Mouse (Mus musculus) forebrain, postnatal 0 days (tissue): ENCODE results near the gene Srsf6. TPM values are rescaled to one million over a fixed set of nuclear protein-coding genes. Genes with fewer than 3 reads are reported as not detected.

Experiments
- ATAC-seq: fragments of 200-750 bp; cut with Nextera tagmentation; 2 replicates; pipeline ENCODE4 v1.8.0; 2017; ENCODE audit warnings: mild to moderate bottlenecking, moderate library complexity
- DNase-seq: peaks from one replicate; pipeline ENCODE4 v3.0.0-alpha.2; 2015
- H3K27ac ChIP-seq: fragments of 300-500 bp; sonication (generic); 2 replicates; pipeline ENCODE4 v1.5.1; 2014; ENCODE audit warnings: low read depth, mild to moderate bottlenecking, antibody characterized with exemption, low read length, moderate library complexity, mixed read lengths
- H3K27me3 ChIP-seq: fragments of 300-500 bp; sonication (generic); 2 replicates; pipeline ENCODE4 v1.6.1; 2014; ENCODE audit warnings: mild to moderate bottlenecking, low read length, mixed read lengths; ENCODE audit not compliant: insufficient read depth
- H3K36me3 ChIP-seq: fragments of 300-500 bp; sonication (generic); 2 replicates; pipeline ENCODE4 v1.6.1; 2014; ENCODE audit warnings: mild to moderate bottlenecking, moderate library complexity; ENCODE audit not compliant: insufficient read depth
- H3K4me1 ChIP-seq: fragments of 300-500 bp; sonication (generic); 2 replicates; pipeline ENCODE4 v1.6.1; 2014; ENCODE audit warnings: antibody characterized with exemption; ENCODE audit not compliant: insufficient read depth
- H3K4me2 ChIP-seq: fragments of 300-500 bp; sonication (generic); 2 replicates; pipeline ENCODE4 v1.6.1; 2014; ENCODE audit warnings: low read depth, mild to moderate bottlenecking, moderate library complexity
- H3K4me3 ChIP-seq: fragments of 300-500 bp; sonication (generic); 2 replicates; pipeline ENCODE4 v1.5.1; 2014; ENCODE audit warnings: low read depth, low read length, mixed read lengths
- H3K9ac ChIP-seq: fragments of 300-500 bp; sonication (generic); 2 replicates; pipeline ENCODE4 v1.6.1; 2014; ENCODE audit warnings: mild to moderate bottlenecking
- H3K9me3 ChIP-seq: fragments of 300-500 bp; sonication (generic); 2 replicates; pipeline ENCODE4 v1.6.1; 2016; ENCODE audit warnings: low read length
- CTCF ChIP-seq: sonication (generic); IDR thresholded peaks from 2 replicates; pipeline ENCODE4 v1.5.1; 2016; ENCODE audit warnings: antibody characterized with exemption, control low read depth, low read depth
- WGBS: fragments of 180-500 bp; shearing (Covaris S2); extraction: QIAGEN DNeasy Blood & Tissue Kit; methylation state at CpG from one replicate; pipeline ENCODE4 v1.1.7; 2014; 5-methylcytosine and 5-hydroxymethylcytosine counted together
- polyA plus RNA-seq: library from polyadenylated mRNA; unstranded; fragments of >200 nt; fragmentation: Nextera tagmentation; extraction: Ambion mirVana; gene quantifications from 2 replicates; pipeline ENCODE4 v1.2.1, GENCODE M21; 2015
- total RNA-seq: library from RNA; depleted of rRNA; stranded (reverse); fragments of >200 nt; gene quantifications from 2 replicates; pipeline ENCODE4 v1.2.3, GENCODE M21; 2014

Gene Srsf6
- total and polyA plus RNA-seq, 2 experiments from 2014 or later, result 133 to 146 TPM

DNA sequence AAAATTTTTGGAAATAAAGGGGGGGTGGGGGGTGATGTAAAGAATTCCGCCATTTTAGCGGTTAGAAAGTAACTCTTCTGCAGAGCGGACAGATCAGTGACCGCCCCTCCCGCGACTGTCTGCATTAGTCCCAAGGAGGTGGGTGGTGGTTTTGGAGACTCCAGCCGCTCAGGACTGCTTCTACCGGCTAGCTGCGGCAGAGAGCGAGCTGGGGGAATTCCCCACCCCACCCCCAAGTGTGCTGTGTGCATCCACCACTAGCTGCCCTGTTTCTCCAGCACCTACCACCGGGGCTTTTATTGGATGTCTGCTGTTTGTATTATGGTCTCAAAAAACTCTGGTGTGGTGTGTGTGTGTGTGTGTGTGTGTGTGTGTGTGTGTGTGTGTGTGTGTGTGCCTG is 12.6 kb downstream of the Srsf6 start:
- H3K27ac ChIP-seq, result no peak overlapping the region
- peak overlapping the region; percentile 31; the same call in 1 of the 2 replicates for H3K9ac ChIP-seq
- DNase-seq (no peak), ATAC-seq (0 out of 2 replicates have a peak, but pooled peaks have one; percentile 33)
- H3K27me3 ChIP-seq, result no peaks in the 10 kb centered on the region
- no peak for TF ChIP-seq CTCF
- WGBS, result 7% methylated on average over 11 of the region's 11 CpGs
- H3K4me1 ChIP-seq, result 0 out of 2 replicates have a peak, but pooled peaks cover 4% of the 10 kb centered on the region
- peak overlapping the region; percentile 87 for H3K4me2 ChIP-seq
- peak overlapping the region; percentile 55 for H3K4me3 ChIP-seq
- H3K9me3 ChIP-seq, result no peaks in the 10 kb centered on the region
- H3K36me3 ChIP-seq, result peaks cover 22% of the 10 kb centered on the region

DNA sequence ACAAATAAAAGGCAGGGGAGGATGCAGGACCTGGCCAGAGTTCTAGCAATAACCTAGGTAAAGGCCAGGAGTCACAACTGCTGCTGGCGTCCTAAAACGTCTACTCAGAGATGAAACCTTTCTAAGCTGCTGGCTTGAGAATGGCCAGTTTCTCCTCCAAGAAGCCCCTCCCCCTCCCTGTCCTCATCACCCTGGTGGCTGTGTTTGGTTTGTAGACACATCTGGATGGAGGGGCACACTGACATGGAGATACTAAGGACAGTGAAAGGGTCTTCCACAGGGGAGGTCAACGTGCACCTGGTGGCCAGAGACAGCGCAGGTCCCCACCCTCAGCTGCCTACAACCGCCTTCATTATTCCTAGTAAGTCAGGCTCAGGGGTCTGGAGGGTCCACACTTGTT is 15.6 kb downstream of the Srsf6 start:
- Histone ChIP-seq H3K36me3 (no peaks in the 10 kb centered on the region), H3K27ac (no peak overlapping the region), H3K4me2 (no peak overlapping the region), H3K9me3 (no peaks in the 10 kb centered on the region), H3K4me1 (0 out of 2 replicates have a peak, but pooled peaks cover 4% of the 10 kb centered on the region), H3K9ac (no peak overlapping the region), H3K4me3 (no peak overlapping the region), H3K27me3 (no peaks in the 10 kb centered on the region)
- DNase-seq, result no peak
- WGBS, result 87% methylated on average over 5 of the region's 5 CpGs
- no peak for ATAC-seq
- no peak for TF ChIP-seq CTCF

DNA sequence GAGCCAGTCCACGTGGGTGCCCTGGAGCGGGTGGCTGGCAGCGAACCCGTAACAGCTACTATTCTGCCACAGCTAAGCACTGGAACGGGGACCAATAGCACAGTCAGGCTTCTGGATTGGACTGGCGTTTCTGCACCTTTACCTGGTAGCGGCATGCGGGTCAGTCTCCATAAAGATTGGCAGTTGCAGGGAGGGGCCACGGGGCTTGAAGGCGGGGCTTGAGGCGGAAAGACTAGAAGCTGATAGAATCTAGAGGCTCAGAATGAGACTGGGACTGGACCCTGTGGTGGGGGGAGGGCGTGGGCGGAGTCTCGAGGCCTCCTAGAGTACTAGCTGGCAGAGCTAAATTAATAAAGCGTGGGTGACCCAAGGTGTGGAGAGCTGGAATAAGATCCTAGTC is 16.4 kb downstream of the Srsf6 start:
- no peaks in the 10 kb centered on the region for H3K36me3 ChIP-seq
- H3K9ac ChIP-seq, result no peak overlapping the region
- no peaks in the 10 kb centered on the region for H3K9me3 ChIP-seq
- no peak overlapping the region for H3K4me3 ChIP-seq
- DNase-seq, result no peak
- no peak for TF ChIP-seq CTCF
- no peak for ATAC-seq
- H3K4me2 ChIP-seq, result peak overlapping the region; percentile 27
- 38% methylated on average over 15 of the region's 15 CpGs for WGBS
- H3K4me1 ChIP-seq, result 0 out of 2 replicates have a peak, but pooled peaks cover 4% of the 10 kb centered on the region
- no peaks in the 10 kb centered on the region for H3K27me3 ChIP-seq
- no peak overlapping the region for H3K27ac ChIP-seq

DNA sequence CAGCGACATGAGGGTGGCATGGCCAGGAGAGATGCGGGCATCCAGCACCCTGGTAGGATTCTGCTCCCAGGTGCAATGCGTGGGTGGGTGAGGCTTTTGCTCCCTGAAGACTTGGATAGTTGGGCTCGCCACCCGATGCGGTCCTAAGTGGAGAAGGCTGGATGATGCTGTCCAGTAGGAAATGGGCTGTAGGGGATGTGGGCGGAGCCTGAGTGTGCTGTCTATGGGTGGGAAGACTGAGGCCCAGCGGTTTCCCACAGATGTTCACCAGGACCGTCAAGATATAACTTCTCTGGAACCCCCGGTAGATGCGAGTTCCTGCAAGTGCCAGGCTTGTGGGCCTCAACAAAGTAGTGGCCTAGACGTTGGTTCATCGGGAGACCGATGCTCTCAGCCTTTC is 16.9 kb downstream of the Srsf6 start:
- ATAC-seq (no peak), DNase-seq (no peak)
- no peaks in the 10 kb centered on the region for H3K9me3 ChIP-seq
- no peaks in the 10 kb centered on the region for H3K36me3 ChIP-seq
- 59% methylated on average over 14 of the region's 14 CpGs for WGBS
- H3K9ac ChIP-seq, result no peak overlapping the region
- no peak overlapping the region for H3K27ac ChIP-seq
- H3K27me3 ChIP-seq, result no peaks in the 10 kb centered on the region
- no peak overlapping the region for H3K4me3 ChIP-seq
- 0 out of 2 replicates have a peak, but pooled peaks cover 4% of the 10 kb centered on the region for H3K4me1 ChIP-seq
- no peak for TF ChIP-seq CTCF
- H3K4me2 ChIP-seq, result peak overlapping the region; percentile 27

DNA sequence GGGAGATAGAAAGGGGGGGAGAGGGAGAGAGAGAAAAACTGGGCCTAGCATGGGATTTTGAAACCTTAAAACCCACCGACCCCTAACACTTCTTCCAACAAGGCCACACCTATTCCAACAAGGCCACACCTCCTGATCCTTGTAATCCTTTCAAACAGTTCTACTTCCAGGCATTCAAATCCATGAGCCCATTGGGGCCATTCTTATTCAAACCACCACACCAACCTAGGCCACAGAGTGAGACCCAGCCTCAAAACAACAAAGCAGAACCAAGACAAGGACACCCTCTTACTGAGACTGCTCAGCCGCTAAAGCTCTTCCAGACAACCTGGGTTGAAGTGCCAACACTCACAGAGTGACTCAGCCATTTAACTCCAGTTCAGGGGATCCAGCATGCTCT is 19.4 kb downstream of the Srsf6 start:
- H3K27me3 ChIP-seq, result no peaks in the 10 kb centered on the region
- no peak for DNase-seq
- no peak overlapping the region for H3K4me3 ChIP-seq
- no peak overlapping the region for H3K4me2 ChIP-seq
- no peak for ATAC-seq
- H3K9me3 ChIP-seq, result no peaks in the 10 kb centered on the region
- no peak for TF ChIP-seq CTCF
- H3K9ac ChIP-seq, result no peak overlapping the region
- 89% methylated on average over 2 of the region's 2 CpGs for WGBS
- no peaks in the 10 kb centered on the region for H3K36me3 ChIP-seq
- H3K27ac ChIP-seq, result no peak overlapping the region
- 0 out of 2 replicates have a peak, but pooled peaks cover 4% of the 10 kb centered on the region for H3K4me1 ChIP-seq

DNA sequence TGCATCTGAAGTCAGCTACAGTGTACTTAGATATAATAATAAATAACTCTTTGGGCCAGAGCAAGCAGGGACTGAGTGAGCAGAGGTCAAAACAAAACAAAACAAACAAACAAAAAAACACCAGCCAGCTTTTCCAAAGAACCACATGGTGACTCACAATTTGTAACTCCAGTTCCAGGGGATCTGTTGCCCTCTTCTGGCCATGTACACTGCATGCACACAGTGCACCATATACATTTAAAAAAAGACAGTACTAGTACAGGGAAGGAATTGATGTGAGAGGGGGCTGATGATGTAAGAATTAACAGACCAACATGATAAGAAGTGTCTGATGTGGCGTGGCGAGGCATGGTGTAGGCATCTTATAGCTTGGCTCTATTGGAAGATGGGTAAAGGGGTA is 25.5 kb downstream of the Srsf6 start:
- Histone ChIP-seq H3K9ac (no peak overlapping the region), H3K4me1 (no peaks in the 10 kb centered on the region), H3K4me2 (no peak overlapping the region), H3K4me3 (no peak overlapping the region), H3K27me3 (no peaks in the 10 kb centered on the region), H3K36me3 (no peaks in the 10 kb centered on the region), H3K27ac (no peak overlapping the region), H3K9me3 (no peaks in the 10 kb centered on the region)
- DNase-seq, result no peak
- no peak for ATAC-seq
- WGBS, result 92% methylated on average over 2 of the region's 2 CpGs
- TF ChIP-seq CTCF, result peak; percentile 26; the same call in 1 of the 2 replicates

DNA sequence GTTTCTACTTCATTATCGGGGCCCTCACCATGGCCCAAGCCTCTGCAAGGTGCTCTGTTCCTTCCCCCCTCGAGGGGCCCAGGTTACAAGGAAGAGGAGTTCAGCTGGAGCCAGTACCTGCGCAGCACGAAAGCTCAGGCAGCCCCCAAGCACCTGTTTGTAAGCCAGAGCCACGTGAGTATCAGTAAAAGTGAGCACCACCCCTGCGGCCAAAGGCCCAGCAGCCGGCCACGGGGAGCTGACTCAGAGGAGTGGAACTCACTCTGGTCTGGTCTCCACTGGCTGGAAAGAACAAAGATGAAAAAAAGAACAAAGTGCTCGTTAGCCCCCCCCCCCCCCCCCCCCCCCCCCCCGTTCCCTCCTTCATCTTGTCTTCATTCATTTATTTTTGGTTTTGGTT is 30.0 kb downstream of the Srsf6 start:
- DNase-seq, result no peak
- no peak overlapping the region for H3K4me3 ChIP-seq
- ATAC-seq, result no peak
- H3K9me3 ChIP-seq, result no peaks in the 10 kb centered on the region
- 70% methylated on average over 8 of the region's 10 CpGs for WGBS
- H3K9ac ChIP-seq, result no peak overlapping the region
- TF ChIP-seq CTCF, result no peak
- no peak overlapping the region for H3K27ac ChIP-seq
- no peaks in the 10 kb centered on the region for H3K4me1 ChIP-seq
- H3K27me3 ChIP-seq, result no peaks in the 10 kb centered on the region
- H3K36me3 ChIP-seq, result no peaks in the 10 kb centered on the region
- H3K4me2 ChIP-seq, result no peak overlapping the region
